Mouse (Mus musculus): ENCODE results near the gene Ndufaf7. TPM values are rescaled to one million over a fixed set of nuclear protein-coding genes. Genes with fewer than 3 reads are reported as not detected.

Gene Ndufaf7
- polyA plus RNA-seq (2015; fragmentation: Nextera tagmentation; extraction: Ambion mirVana), result 62.3 and 69.6 TPM in 2 replicates

DNA sequence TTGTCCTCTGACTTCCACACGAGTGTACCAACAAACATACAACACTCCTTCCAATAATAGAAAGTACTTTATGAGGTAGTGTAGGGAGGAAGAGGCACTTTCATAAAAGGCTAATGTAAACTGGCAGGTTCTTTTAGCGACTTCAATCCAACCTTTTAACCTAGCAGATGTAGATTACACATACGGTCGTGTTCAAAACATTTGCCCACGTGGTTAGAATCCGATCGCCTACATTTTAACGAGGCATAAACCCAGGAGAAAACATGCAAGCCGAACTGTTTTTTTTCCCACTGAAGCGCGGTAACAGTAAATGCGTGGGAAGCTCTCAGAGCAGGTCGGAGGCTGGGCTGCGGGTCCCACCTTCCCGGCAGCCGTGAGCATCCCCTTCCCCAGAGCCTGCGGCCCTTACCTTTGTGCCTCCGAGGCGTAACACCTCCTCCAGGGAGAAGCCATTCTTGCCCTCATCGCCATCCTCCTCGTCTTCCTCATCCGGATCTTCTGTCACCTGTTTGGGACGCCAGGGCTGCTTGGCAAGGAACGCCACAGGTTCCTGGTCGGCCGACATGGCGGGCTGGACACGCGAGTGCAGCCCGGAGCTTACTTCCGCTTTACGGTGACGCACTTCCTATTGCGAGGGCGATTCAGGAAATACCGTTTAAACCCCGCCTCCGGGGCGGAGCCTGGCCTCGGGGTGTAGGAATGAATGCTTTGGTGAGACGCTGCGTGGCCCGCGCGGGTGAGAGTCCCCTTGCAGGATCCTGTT is at the start of gene Ndufaf7, which contains the start of gene Cebpz:
Gene Ndufaf7 (plus strand): TSS at position 671 of the 763 bp plus-strand sequence.
Gene Cebpz (minus strand): TSS at position 601 of the 763 bp plus-strand sequence.
- peak within 1 kb of the TSS; percentile 66 for H3K4me2 ChIP-seq
- peak within 1 kb of the TSS; percentile 74 for H3K27ac ChIP-seq
- peak within 1 kb of the TSS; percentile 78 for H3K9ac ChIP-seq
- WGBS, result under 1% methylated on average over 45 of the region's 45 CpGs
- H3K4me1 ChIP-seq, result peaks cover 36% of the 10 kb centered on the region
- H3K9me3 ChIP-seq, result no peaks in the 10 kb centered on the region
- no peaks in the 10 kb centered on the region for H3K27me3 ChIP-seq (replicated peaks)
- peak; percentile 100 for ATAC-seq (replicated peaks)
- peaks cover 23% of the 10 kb centered on the region; the same call in 1 of the 2 replicates for H3K36me3 ChIP-seq (replicated peaks)
- peak within 1 kb of the TSS; percentile 97 for H3K4me3 ChIP-seq

DNA sequence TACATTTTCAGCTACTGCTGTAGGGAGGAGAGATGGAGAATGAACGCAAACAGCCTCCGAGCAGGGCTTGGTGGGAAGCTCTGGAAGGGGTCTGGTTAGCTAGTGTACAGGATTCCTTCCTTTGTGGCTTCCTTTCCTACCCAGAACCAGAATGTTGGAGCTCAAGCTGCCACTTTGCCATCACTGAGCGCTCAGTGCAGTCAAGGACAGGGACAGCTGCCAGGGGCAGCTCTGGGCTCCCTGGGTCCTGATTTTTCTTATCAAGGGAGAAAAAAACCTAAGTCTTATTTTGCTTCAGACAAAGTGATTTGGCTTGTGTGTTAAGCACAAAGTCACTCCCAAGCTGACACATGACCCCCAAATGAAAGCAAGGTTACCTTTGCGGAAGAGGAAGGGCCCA is 48.4 kb upstream of the Ndufaf7 start:
- H3K27me3 ChIP-seq (replicated peaks), result no peaks in the 10 kb centered on the region
- no peak overlapping the region for H3K4me3 ChIP-seq
- no peaks in the 10 kb centered on the region for H3K9me3 ChIP-seq
- WGBS, result 87% methylated on average over 4 of the region's 4 CpGs
- H3K27ac ChIP-seq, result no peak overlapping the region
- H3K9ac ChIP-seq, result no peak overlapping the region
- no peaks in the 10 kb centered on the region for H3K36me3 ChIP-seq (replicated peaks)
- no peak overlapping the region for H3K4me2 ChIP-seq
- no peaks in the 10 kb centered on the region for H3K4me1 ChIP-seq
- ATAC-seq (replicated peaks), result no peak

DNA sequence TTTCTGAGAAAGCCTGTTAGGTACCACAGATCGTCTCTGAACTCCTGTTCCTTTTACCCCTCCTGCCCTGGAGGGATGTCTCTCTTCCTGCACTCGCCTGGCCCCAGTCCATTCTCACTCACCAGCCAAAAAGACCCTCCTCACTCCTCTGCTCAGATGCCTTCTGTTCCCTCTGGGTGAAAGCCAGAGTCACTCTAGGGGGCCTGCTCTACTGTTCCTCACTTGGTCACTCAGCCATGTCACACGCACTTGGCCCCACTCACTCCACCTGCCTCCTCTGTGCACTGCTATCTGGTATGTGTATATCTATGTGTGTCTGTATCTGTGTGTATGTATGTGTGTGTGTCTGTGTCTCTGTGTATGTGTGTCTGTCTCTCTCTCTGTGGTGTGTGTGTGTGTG is 47.8 kb upstream of the Ndufaf7 start:
- H3K4me3 ChIP-seq, result no peak overlapping the region
- no peaks in the 10 kb centered on the region for H3K27me3 ChIP-seq (replicated peaks)
- no peak overlapping the region for H3K27ac ChIP-seq
- no peak for ATAC-seq (replicated peaks)
- H3K4me2 ChIP-seq, result no peak overlapping the region
- WGBS, result 49% methylated on average over 3 of the region's 3 CpGs
- no peaks in the 10 kb centered on the region for H3K9me3 ChIP-seq
- H3K4me1 ChIP-seq, result no peaks in the 10 kb centered on the region
- H3K9ac ChIP-seq, result no peak overlapping the region
- H3K36me3 ChIP-seq (replicated peaks), result no peaks in the 10 kb centered on the region

DNA sequence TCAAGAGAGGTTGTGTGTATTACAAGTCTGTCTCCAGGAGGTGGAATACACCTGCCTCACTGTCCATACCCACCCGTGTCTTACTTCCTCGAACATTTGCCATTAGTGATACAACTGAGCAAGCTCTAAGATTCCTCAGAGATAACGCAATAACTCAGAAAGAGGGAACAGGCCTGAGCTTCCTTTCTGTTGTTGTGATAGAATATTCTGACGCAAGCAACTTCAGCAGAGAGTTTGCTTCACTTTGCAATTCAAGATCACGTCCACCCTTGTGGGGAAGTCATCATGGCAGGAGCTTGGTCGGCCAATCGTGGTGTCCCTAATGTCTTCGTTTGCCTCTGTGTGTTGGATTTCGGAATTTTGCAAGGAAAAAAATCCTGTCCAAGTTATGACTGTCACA is 45.9 kb upstream of the Ndufaf7 start:
- Histone ChIP-seq H3K9me3 (no peaks in the 10 kb centered on the region), H3K4me3 (no peak overlapping the region)
- 87% methylated on average over 9 of the region's 9 CpGs for WGBS

DNA sequence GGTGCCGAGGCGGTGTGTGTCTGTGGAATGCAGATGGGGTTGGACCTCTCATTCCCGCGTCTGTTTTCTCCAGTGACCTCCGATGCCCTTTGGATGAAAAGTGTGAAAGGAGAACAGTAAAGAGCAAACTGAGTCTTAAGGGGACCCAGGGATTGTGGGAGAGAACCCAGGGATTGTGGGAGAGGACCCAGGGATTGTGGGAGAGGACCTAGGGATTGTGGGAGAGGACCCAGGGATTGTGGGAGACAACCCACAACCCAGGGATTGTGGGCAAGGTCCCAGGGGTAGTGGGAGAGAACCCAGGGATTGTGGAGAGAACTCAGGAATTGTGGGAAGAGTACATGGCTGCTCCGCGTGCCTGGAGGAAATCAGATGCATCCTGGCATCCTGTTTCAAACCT is 41.9 kb upstream of the Ndufaf7 start:
- 88% methylated on average over 7 of the region's 7 CpGs for WGBS
- Histone ChIP-seq H3K9me3 (no peaks in the 10 kb centered on the region), H3K4me3 (no peak overlapping the region), H3K4me2 (no peak overlapping the region), H3K36me3 (replicated peaks) (no peaks in the 10 kb centered on the region), H3K9ac (no peak overlapping the region), H3K27me3 (replicated peaks) (no peaks in the 10 kb centered on the region), H3K27ac (no peak overlapping the region), H3K4me1 (no peaks in the 10 kb centered on the region)
- no peak for ATAC-seq (replicated peaks)

More for the DNA sequence above, 45.9 kb upstream of the Ndufaf7 start:
- Histone ChIP-seq H3K36me3 (replicated peaks) (no peaks in the 10 kb centered on the region), H3K27me3 (replicated peaks) (no peaks in the 10 kb centered on the region), H3K4me1 (no peaks in the 10 kb centered on the region), H3K27ac (no peak overlapping the region), H3K9ac (no peak overlapping the region), H3K4me2 (no peak overlapping the region)
- ATAC-seq (replicated peaks), result no peak

DNA sequence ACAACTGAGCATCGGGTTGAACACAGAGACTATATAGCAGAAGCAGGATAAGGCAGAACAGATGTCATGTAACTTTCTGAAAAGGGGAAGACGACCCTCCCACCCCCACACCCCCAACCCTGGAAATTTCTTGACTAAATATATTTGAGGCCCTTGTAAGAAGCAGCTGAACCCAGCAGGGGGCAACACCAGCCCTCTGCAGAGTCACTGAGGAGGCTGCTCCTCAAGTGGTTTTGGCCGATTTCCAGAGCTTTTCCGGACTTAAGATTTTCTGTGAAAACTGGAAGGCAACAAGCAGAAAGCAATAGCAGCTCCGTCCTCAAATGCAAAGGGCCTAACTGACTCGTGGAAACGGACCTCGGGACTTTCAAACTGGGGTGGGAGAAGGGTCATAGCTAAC is 41.5 kb upstream of the Ndufaf7 start:
- Histone ChIP-seq H3K9ac (no peak overlapping the region), H3K4me1 (no peaks in the 10 kb centered on the region)
- no peak for ATAC-seq (replicated peaks)

DNA sequence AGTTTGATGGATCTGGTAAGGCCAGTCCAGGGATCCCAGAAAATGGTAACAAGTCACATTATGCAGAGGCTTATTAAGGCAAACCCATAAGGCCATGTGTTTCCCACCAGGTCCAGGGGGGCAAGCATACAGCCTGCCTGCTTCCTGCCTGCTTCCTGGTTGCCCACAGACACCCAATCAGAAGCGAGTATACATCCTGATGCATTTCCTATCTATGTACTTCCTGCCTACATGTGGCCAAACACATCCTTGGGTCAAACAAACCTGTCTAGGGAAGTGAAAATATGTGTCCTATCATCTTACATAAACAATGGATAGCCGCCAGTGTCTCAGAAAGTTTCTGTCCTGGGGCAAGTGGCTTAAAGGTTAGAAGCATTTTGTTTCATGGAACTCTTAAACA is 33.8 kb upstream of the Ndufaf7 start:
- H3K36me3 ChIP-seq (replicated peaks), result no peaks in the 10 kb centered on the region
- H3K27me3 ChIP-seq (replicated peaks), result no peaks in the 10 kb centered on the region
- H3K4me3 ChIP-seq, result no peak overlapping the region
- WGBS, result 79% methylated on average over 2 of the region's 2 CpGs
- no peak for ATAC-seq (replicated peaks)
- H3K4me1 ChIP-seq, result no peaks in the 10 kb centered on the region
- H3K9ac ChIP-seq, result no peak overlapping the region
- no peak overlapping the region for H3K4me2 ChIP-seq
- H3K9me3 ChIP-seq, result no peaks in the 10 kb centered on the region
- H3K27ac ChIP-seq, result no peak overlapping the region

More for the DNA sequence above, 41.5 kb upstream of the Ndufaf7 start:
- Histone ChIP-seq H3K27me3 (replicated peaks) (no peaks in the 10 kb centered on the region), H3K36me3 (replicated peaks) (no peaks in the 10 kb centered on the region), H3K4me3 (no peak overlapping the region), H3K4me2 (no peak overlapping the region), H3K27ac (no peak overlapping the region), H3K9me3 (no peaks in the 10 kb centered on the region)
- 44% methylated on average over 8 of the region's 8 CpGs for WGBS

DNA sequence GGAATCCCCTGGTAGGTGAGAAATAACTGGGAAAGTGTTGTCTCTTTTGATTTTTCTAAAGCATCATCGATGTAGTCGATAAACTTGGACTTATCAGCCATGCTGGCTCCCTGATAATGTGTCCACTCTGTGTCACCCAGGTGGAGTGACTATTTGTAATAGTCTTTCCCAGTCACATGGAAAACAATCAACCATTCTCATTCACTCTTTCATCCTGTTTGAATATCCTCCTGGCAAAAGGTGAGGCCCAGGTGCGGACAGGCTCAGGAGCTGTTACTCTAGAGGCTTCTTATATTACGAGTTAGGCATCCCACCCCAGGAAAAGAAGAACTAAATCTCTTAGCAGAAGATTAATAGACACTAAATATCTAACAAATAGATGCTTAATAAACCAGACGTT is 30.0 kb upstream of the Ndufaf7 start, which contains the start of gene Sult6b1:
Gene Sult6b1 (minus strand): TSS at position 101 of the 400 bp plus-strand sequence.
- H3K4me1 ChIP-seq, result no peaks in the 10 kb centered on the region
- no peaks in the 10 kb centered on the region for H3K27me3 ChIP-seq (replicated peaks)
- H3K4me2 ChIP-seq, result no peak within 1 kb of the TSS
- 84% methylated on average over 5 of the region's 5 CpGs for WGBS
- no peaks in the 10 kb centered on the region for H3K9me3 ChIP-seq
- no peaks in the 10 kb centered on the region for H3K36me3 ChIP-seq (replicated peaks)
- H3K9ac ChIP-seq, result no peak within 1 kb of the TSS
- ATAC-seq (replicated peaks), result no peak
- no peak within 1 kb of the TSS for H3K4me3 ChIP-seq
- no peak within 1 kb of the TSS for H3K27ac ChIP-seq

DNA sequence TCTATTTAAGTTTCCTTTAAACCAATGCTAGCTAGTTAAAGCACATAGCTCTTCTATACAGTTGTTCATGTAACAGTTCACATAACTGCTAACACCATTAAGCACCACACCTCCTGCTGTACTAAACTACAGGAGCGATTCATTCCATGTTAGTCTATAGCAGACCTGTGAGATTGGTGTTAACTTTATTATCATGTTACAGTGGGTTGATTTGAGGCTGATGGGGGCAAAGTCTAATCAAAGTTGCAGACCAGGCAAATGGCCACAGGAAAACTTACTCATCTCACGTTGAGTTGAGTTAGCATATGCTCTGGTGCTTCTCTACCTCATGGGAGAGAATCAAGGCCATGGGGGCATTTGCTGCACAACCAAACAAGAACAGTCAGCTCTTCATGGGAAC is 27.6 kb upstream of the Ndufaf7 start:
- H3K9me3 ChIP-seq, result no peaks in the 10 kb centered on the region
- WGBS, result 87% methylated on average over 2 of the region's 2 CpGs
- H3K9ac ChIP-seq, result no peak overlapping the region
- no peak overlapping the region for H3K27ac ChIP-seq
- no peaks in the 10 kb centered on the region for H3K27me3 ChIP-seq (replicated peaks)
- H3K36me3 ChIP-seq (replicated peaks), result no peaks in the 10 kb centered on the region
- no peak overlapping the region for H3K4me2 ChIP-seq
- ATAC-seq (replicated peaks), result no peak
- H3K4me1 ChIP-seq, result no peaks in the 10 kb centered on the region
- H3K4me3 ChIP-seq, result no peak overlapping the region

DNA sequence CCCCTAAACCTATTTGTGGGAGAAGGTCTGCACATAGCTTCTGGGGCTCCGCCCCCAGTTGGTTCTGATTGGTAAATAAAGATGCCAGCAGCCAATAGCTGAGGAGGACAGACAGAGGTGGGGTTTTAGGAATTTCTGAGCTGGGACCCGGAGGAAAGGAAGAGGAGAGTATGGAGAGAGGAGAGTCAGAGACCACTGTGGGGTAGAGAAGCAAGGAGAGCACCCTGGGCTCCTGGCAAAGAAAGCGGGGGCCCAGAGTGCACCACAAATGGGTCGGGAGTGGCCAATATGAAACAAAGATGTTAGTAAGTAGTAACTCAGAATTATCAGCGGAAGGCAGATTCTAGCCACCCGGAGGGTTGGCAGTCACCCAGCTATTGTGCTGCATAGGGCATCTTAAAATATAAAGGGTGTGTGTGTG is 24.1 kb upstream of the Ndufaf7 start:
- peaks cover 14% of the 10 kb centered on the region for H3K4me1 ChIP-seq
- peak overlapping the region; percentile 52 for H3K4me2 ChIP-seq
- peak overlapping the region; percentile 38 for H3K4me3 ChIP-seq
- H3K27me3 ChIP-seq (replicated peaks), result no peaks in the 10 kb centered on the region
- peak; percentile 60 for ATAC-seq (replicated peaks)
- H3K27ac ChIP-seq, result peak overlapping the region; percentile 57
- H3K36me3 ChIP-seq (replicated peaks), result no peaks in the 10 kb centered on the region
- no peaks in the 10 kb centered on the region for H3K9me3 ChIP-seq
- WGBS, result 36% methylated on average over 6 of the region's 6 CpGs
- peak overlapping the region; percentile 36 for H3K9ac ChIP-seq

DNA sequence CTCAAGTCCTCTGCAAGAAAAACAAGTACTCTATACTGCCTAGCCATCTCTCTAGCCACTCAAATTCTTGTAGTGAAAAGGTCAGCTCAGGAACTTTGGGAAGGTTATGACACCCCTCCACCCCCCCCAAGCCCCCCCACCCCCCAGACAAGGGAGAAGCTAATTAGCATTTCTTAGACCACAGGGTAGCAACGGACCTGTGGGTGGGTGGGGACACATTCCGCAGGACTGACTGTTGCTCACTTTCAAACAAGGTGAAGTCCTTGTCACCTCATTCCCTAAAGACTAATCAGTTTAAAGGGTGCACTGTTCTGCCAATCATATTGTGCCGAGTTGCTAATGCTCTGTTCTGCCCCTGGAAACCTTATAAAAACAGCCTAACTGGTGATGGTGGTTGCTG is 23.0 kb upstream of the Ndufaf7 start:
- H3K4me1 ChIP-seq, result peaks cover 16% of the 10 kb centered on the region
- H3K4me3 ChIP-seq, result no peak overlapping the region
- 77% methylated on average over 3 of the region's 3 CpGs for WGBS
- no peak overlapping the region for H3K27ac ChIP-seq
- ATAC-seq (replicated peaks), result no peak
- H3K9ac ChIP-seq, result no peak overlapping the region
- H3K36me3 ChIP-seq (replicated peaks), result 0 out of 2 replicates have a peak, but pooled peaks cover 5% of the 10 kb centered on the region
- no peak overlapping the region for H3K4me2 ChIP-seq
- no peaks in the 10 kb centered on the region for H3K27me3 ChIP-seq (replicated peaks)
- H3K9me3 ChIP-seq, result no peaks in the 10 kb centered on the region

DNA sequence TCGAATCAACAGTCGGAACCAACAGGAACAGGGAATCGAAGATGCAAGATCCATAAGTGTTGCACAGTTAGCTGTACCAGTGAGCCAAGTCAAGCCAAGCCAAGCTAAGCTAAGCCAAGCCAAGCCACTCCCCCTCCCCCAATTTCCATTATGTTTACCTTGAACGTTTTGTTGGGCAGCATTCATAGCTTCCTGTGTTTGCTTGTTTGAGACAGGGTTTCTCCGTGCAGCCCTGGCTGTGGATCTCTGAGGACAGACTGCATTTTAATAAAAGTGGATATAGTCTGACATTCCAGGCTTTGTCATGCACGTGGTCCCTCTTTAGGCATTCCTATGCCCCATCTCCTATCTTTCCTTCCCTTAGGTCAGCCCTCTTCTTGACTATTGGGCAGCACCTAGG is 21.2 kb upstream of the Ndufaf7 start:
- Histone ChIP-seq H3K36me3 (replicated peaks) (peaks cover 15% of the 10 kb centered on the region), H3K4me2 (peak overlapping the region; percentile 82), H3K9ac (peak overlapping the region; percentile 92), H3K27me3 (replicated peaks) (no peaks in the 10 kb centered on the region), H3K9me3 (no peaks in the 10 kb centered on the region), H3K27ac (peak overlapping the region; percentile 84), H3K4me1 (peaks cover 16% of the 10 kb centered on the region), H3K4me3 (peak overlapping the region; percentile 86)
- peak; percentile 66 for ATAC-seq (replicated peaks)
- 48% methylated on average over 6 of the region's 6 CpGs for WGBS

DNA sequence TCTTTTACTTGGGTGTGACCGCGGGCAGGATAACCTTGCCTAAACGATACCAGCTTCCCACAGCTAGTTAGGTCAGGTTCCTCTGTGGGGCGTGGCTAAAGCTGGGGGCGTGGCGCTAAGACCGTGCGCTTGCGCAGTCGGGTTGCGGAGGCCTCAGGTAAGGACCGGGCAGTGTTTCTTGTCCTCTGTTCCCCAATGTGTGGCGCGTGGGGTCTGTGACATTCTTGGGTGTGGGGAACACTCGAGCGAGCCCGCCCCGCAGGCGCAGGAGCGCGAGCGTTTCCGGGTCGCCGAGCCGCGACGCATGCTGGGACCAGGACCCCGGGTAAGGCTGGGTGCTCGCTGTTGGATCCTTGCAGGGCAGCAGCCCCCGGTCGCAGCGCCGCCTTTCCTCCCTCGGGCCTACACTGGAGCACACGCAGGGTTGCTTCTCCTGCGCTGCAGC is 20.5 kb upstream of the Ndufaf7 start, which contains the start of gene Cebpzos:
Gene Cebpzos (plus strand): TSS at position 132 of the 445 bp plus-strand sequence.
- Histone ChIP-seq H3K4me3 (peak within 1 kb of the TSS; percentile 86), H3K36me3 (replicated peaks) (peaks cover 19% of the 10 kb centered on the region), H3K27me3 (replicated peaks) (no peaks in the 10 kb centered on the region), H3K4me1 (peaks cover 16% of the 10 kb centered on the region), H3K4me2 (peak within 1 kb of the TSS; percentile 82), H3K9ac (peak within 1 kb of the TSS; percentile 92), H3K27ac (peak within 1 kb of the TSS; percentile 84), H3K9me3 (no peaks in the 10 kb centered on the region)
- peak; percentile 97 for ATAC-seq (replicated peaks)
- WGBS, result under 1% methylated on average over 37 of the region's 37 CpGs
